In the genomic region with DNA sequence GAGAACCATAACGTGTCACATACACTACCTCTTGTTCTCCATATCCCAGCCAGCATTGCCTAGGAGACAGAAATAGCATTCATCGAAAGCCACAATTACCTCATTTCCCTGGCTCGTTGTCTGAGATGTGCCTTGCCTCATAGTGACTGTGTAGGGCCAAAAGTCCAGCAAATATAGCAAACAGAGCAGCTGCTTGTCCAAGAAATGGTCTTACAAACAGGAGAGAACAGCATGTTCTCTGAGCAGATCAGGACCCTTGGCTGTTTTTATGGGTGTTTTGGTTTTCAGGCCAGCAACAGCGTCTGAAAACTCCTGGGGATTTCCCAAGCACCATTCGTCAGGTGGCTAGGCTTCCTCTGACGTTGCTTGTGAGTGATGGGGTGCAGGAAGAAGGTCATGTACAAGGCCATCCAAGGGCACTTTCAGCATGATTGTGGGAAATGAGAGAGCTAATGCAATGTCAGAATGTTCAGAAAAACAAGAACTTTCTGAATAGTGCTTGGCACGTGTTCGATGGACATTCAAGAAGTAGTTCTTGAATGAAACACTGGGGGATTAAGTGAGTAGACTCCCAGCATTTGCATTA, we compare ENCODE assay signal across 10 mouse cellular contexts.
A peak's percentile ranks its signal among the peaks of the same experiment; 100 is the strongest.
DNase-seq lines count a peak whose midpoint lies in the region; ATAC-seq lines count a peak whose summit lies in the region.
"Had no signal": no experiment of that assay in that cellular context is flagged by ENCODE, and none has a peak within 500 bp of the region (broad histone marks: within the 10 kb centered on the region; RNA-seq: fewer than 3 reads in every experiment).

No protein-coding gene starts in this region.

- no peak overlapping the region for H3K9ac ChIP-seq in kidney, embryonic 16.5 days (replicated peaks; ENCODE audit: low read length)

- no peaks in the 10 kb centered on the region for H3K27me3 ChIP-seq in kidney, embryonic 16.5 days (ENCODE audit: insufficient read depth, low read length)

- H3K4me3 ChIP-seq in kidney, embryonic 16.5 days (ENCODE audit: low read length), result no peak overlapping the region

- DNase-seq in kidney, adult 18-20 months, result peak; percentile 36
- peak; percentile 32 for DNase-seq in brain, adult 2 months (ENCODE audit: low read depth, low spot score)
- DNase-seq in kidney, adult 8-10 months, result peak; percentile 29 to 55
- DNase-seq in skeletal muscle tissue, adult 2 months (ENCODE audit: low read depth, low spot score), result peak; percentile 70
- DNase-seq in T-cell, adult 2 months (ENCODE audit: low spot score), result no peak
- DNase-seq: left cerebral cortex, postnatal 4 days had no signal

- H3K27ac ChIP-seq in kidney, embryonic 16.5 days (ENCODE audit: low read length), result no peak overlapping the region

- 50% methylated on average over 8 of the region's 8 CpGs for WGBS in kidney, embryonic 16.5 days

- 0 out of 2 replicates have a peak, but pooled peaks cover 4% of the 10 kb centered on the region for H3K4me1 ChIP-seq in kidney, embryonic 16.5 days (ENCODE audit: insufficient read depth, low read length)

- H3K9me3 ChIP-seq in kidney, embryonic 16.5 days (ENCODE audit: low read length), result no peaks in the 10 kb centered on the region

- H3K4me2 ChIP-seq in kidney, embryonic 16.5 days (replicated peaks; ENCODE audit: low read depth, low read length), result no peak overlapping the region

- no peak for ATAC-seq in kidney, embryonic 16.5 days (ENCODE audit: low FRiP score, low TSS enrichment)
- no peak for ATAC-seq in megakaryocyte-erythroid progenitor cell, adult 5-6 weeks (replicated peaks; ENCODE audit: low FRiP score, low TSS enrichment, poor library complexity, severe bottlenecking)
- ATAC-seq in monocyte, adult 5-6 weeks (replicated peaks; ENCODE audit: insufficient number of reproducible peaks, low FRiP score, low TSS enrichment, poor library complexity, severe bottlenecking), result no peak

- H3K36me3 ChIP-seq in kidney, embryonic 16.5 days (ENCODE audit: insufficient read depth, low read length), result no peaks in the 10 kb centered on the region
- H3K36me3 ChIP-seq: G1E had no signal
